Mouse (Mus musculus) ES-CJ7 (cell line): ENCODE results near the gene Olfr1311.
"Not testable (repeated sequence)": the region's sequence is repeated elsewhere in the genome, so short reads cannot be mapped to it uniquely, and the experiment has no call there.

Experiments
- DNase-seq: peaks from one replicate; pipeline ENCODE4 v3.0.0; 2011; ENCODE audit warnings: low read depth, low spot score

Olfr1311 gene

DNA sequence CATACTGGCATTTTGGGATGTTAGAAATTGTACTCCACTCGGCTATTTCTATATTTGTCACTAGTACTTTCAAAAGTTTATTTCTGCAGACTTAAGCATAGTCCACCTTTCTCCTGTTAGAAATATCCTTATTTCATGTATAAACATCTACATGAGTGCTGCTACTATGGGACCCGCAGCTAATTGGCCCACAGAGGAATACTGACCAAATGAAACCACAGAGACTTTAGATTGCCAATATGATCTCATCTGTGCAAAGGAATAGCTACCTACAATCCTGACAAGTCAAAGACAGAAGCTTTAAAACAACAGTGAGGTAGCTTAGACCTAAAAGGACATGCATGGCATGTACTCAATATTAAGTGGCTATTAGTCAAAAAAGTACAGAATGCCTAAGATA lies at the start of gene Olfr1311:
Olfr1311 (minus strand) TSS at position 101 of the 400 bp plus-strand sequence.
- no peak for DNase-seq

- no peak for DNase-seq
Measured at GRCm38 (mm10) chr2:112050138-112050537, 25.9 kb upstream of the Olfr1311 start, which contains the start of gene Olfr1312. Gene Olfr1312, minus strand, starts transcription at chr2:112050238.

DNA sequence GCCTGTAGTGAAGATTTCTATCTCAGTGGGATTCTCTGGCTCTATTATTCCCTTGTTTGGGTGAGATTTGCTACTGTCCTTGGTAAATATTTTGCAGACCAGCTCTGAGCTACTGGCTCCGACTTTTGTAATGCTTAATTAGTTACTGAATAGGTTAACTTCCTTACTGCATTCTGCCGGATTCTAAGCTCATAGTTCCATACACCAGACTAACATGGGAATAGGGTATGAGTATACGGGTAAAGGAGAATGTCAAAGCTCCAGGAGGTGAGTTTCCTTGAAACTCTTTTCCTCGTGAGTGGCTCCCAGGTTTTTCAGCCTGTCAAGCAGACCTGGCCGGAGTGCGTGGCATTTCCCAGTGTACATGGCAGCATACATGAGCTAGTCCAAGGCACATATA lies 2.8 kb upstream of the Olfr1311 start:
- DNase-seq, result not testable (repeated sequence)

DNA sequence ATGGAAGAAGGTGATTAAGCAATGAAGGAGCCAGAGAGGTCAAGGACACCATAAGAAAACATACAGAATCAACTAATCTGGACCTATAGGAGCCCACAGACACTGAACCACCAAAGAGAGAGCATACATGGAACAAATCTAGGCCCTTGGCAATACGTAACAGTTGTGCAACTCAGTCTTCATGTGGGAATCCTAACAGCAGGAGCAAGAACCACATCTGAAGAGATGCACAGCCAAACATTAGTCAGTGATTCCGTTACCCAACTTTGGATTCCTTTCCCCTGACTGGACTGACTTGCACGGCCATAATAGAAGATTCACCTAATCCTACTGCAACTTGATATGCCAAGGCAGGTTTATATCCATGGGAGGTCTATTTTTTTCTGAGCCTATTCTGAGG lies 9.3 kb downstream of the Olfr1311 start:
- DNase-seq, result no peak

- DNase-seq, result no peak
Measured at GRCm38 (mm10) chr2:112012608-112013007, 11.6 kb downstream of the Olfr1311 start, which contains the start of gene Olfr1310. Gene Olfr1310, minus strand, starts transcription at chr2:112012708.

DNA sequence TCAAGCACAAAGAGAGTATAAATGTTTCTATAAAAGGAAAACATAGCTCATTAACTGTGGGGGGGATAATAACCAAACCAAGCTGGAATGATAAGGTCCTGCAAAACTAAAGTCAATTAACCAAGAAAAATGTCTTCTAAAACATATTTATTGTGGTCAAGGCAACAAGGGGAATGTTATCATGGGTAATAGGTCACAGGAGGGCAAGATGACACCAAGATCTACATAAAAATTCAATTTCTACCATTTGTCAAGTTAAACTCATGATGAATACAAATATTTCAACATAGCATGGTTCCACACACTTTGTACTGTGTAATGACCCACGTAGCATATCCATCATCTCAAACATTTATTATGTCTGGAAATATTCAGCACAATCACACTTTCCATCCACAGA lies 34.0 kb downstream of the Olfr1311 start, which contains the start of gene Olfr1309:
Olfr1309 (minus strand) TSS at position 101 of the 400 bp plus-strand sequence.
- DNase-seq, result no peak
